Mouse (Mus musculus): Measurements from ENCODE around the gene Gm10322. TPM values are rescaled to one million over a fixed set of nuclear protein-coding genes. Genes with fewer than 3 reads are reported as not detected.

Gm10322 gene
- polyA plus RNA-seq, 1 experiment from 2014 or later, result not detected

DNA sequence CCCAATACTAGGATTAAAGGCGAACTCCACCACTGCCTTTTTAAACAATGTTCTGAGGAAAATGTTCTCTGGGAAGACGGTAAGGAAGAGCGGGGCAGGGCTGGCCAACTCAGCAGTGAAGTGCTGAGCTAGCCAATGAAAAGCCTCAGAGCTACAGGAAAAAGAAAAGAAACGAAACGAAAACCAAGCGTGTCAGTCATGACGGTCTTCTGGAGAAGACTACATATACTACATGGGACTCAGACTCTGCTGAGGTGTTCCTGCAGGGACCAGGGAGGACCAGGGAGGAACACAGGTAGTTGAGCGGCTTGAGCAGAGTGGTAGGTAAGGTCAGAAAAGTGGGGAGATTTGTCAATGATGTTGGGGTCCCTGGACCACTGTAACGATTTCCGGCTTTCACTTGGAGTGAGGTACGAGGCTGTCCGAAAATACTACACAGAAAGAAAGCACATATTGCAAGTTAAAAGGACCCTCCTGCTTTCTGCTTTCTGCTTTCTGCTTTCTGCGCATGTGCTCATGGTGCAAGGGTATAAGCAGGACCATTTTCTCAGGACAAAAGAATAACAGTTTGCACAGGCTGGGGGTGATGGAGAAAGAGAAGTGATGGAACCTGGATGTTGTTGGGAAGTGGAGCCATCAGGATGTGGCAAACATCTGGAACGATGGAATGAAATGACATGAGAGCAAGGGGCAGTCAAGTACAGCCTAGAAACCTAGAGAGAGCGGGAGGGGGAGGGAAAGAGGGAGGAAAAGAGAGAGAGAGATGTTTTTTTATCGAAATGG is 21.1 kb downstream of the Gm10322 start:
- Histone ChIP-seq H3K4me2 (peak overlapping the region; percentile 35), H3K36me3 (no peaks in the 10 kb centered on the region), H3K27ac (peak overlapping the region; percentile 42; the same call in 1 of the 2 replicates), H3K9me3 (replicated peaks) (no peaks in the 10 kb centered on the region), H3K9ac (no peak overlapping the region), H3K4me1 (peaks cover 10% of the 10 kb centered on the region), H3K27me3 (no peaks in the 10 kb centered on the region), H3K4me3 (replicated peaks) (peak overlapping the region; percentile 22)
- ATAC-seq (replicated peaks; ENCODE audit: low FRiP score), result peak; percentile 62
- WGBS, result 57% methylated on average over 16 of the region's 16 CpGs

DNA sequence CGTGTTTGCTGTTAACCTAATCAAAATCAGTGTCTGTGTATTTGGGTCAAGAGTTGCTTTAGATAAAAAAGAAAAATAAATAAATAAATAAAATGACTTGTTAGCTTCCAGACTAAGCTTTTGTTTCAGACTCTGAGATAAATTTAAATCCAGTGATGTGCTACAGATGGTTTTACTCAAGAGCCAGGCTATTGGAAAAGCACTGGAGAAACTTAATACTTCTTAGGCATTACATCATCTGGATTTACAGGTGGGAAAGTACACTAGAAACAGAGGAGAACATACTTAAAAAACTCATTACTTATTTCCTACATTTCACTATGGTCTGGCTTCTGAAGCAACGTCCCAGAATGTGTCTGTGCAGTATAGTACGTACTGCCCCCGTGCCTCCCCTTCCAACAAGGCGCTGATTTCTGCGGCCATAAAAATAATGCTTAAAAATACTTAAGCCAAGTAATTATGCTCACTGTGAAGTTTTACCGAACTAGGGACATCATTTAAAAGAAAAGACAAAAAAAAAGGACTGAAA is 21.8 kb downstream of the Gm10322 start:
- peak overlapping the region; percentile 35 for H3K4me2 ChIP-seq
- 27% methylated on average over 7 of the region's 7 CpGs for whole genome bisulfite sequencing
- no peak overlapping the region for H3K9ac ChIP-seq
- no peak overlapping the region for H3K4me3 ChIP-seq (replicated peaks)
- no peaks in the 10 kb centered on the region for H3K27me3 ChIP-seq
- no peaks in the 10 kb centered on the region for H3K9me3 ChIP-seq (replicated peaks)
- peak; percentile 56 for ATAC-seq (replicated peaks; ENCODE audit: low FRiP score)
- H3K36me3 ChIP-seq, result no peaks in the 10 kb centered on the region
- H3K4me1 ChIP-seq, result peaks cover 10% of the 10 kb centered on the region
- 0 out of 2 replicates have a peak overlapping the region, but pooled peaks have one; percentile 42 for H3K27ac ChIP-seq

DNA sequence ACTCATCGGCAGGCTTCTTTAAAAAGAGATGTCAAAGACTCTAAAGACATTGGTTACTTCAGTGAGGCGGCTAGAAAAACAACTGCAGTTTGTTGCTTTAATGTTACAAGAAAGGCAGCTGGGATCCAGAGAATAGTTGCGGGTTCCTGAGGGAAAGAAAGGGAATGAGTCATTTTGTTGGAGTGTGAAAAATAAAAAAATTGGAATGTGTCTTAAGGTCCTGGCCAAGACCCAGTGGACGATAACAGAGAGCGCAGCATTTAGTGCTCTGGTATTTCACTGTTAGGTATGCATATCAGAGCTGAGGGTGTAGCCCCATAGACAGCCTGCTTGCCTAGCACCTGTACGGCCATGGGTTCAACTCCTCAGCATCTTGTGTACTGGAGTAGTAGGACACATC is 22.7 kb downstream of the Gm10322 start:
- H3K27me3 ChIP-seq, result no peaks in the 10 kb centered on the region
- H3K4me2 ChIP-seq, result no peak overlapping the region
- H3K9me3 ChIP-seq (replicated peaks), result no peaks in the 10 kb centered on the region
- peaks cover 10% of the 10 kb centered on the region for H3K4me1 ChIP-seq
- no peak overlapping the region for H3K4me3 ChIP-seq (replicated peaks)
- no peak overlapping the region for H3K27ac ChIP-seq
- H3K9ac ChIP-seq, result no peak overlapping the region
- 68% methylated on average over 6 of the region's 6 CpGs for WGBS
- no peak for ATAC-seq (replicated peaks; ENCODE audit: low FRiP score)
- no peaks in the 10 kb centered on the region for H3K36me3 ChIP-seq

DNA sequence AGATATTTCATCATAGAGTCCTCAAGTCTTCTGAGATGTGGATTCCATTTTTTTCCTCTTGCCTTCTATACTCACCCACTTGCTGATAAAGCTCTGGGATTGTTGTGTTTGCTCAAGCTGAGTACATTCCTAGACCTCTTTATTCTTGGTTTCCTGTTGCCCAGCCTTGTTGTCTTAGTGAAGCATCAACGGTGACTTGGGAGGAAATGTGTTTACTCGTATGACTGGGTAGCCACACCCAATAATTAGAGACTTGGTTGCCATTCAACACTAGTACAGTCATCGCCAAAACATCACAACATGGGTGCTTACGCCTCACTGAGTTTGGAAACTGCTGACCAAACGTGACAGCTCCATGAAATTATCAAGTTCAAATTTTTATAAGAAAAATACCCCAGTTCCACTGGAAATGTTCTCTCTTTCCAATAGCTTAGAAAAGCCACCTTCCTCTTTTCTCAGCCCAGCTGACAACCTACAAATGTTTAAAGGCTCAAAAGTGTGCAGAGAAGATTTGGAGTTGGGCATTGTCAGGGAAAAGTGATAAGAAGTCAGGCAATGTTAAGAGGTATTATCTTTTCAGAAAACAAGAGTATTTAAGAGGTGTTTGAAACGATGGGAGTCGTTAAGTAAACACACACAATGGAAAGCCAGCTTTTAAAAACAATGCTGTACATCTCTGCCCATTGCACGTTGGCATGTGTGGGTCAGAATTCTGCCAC is 27.0 kb downstream of the Gm10322 start:
- ATAC-seq (replicated peaks; ENCODE audit: low FRiP score), result no peak
- H3K4me3 ChIP-seq (replicated peaks), result no peak overlapping the region
- H3K36me3 ChIP-seq, result no peaks in the 10 kb centered on the region
- no peak overlapping the region for H3K27ac ChIP-seq
- no peaks in the 10 kb centered on the region for H3K9me3 ChIP-seq (replicated peaks)
- H3K27me3 ChIP-seq, result no peaks in the 10 kb centered on the region
- peaks cover 5% of the 10 kb centered on the region for H3K4me1 ChIP-seq
- WGBS, result 59% methylated on average over 8 of the region's 8 CpGs
- no peak overlapping the region for H3K4me2 ChIP-seq
- H3K9ac ChIP-seq, result no peak overlapping the region

DNA sequence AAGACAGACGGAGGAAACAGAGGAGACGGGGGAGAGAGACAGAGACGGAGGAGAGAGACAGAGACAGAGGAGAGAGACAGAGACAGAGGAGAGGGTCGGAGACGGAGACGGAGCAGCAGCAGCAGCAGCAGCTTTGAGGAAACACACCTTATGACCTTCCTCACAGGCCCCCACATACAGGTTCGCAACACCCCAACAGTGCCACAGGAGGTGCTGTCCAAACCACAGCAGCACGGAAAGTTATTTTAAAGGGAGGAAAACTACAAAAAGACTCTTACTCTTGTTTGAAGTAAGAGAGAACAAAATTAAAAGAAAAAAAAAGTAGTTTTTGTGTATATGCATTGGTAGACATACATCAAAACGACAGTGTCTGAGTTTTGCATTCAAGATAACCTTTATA is 27.8 kb downstream of the Gm10322 start:
- Histone ChIP-seq H3K9me3 (replicated peaks) (no peaks in the 10 kb centered on the region), H3K27ac (no peak overlapping the region), H3K4me1 (no peaks in the 10 kb centered on the region), H3K36me3 (no peaks in the 10 kb centered on the region), H3K9ac (no peak overlapping the region), H3K4me3 (replicated peaks) (no peak overlapping the region), H3K27me3 (no peaks in the 10 kb centered on the region), H3K4me2 (no peak overlapping the region)
- 69% methylated on average over 9 of the region's 9 CpGs for WGBS
- ATAC-seq (replicated peaks; ENCODE audit: low FRiP score), result no peak

DNA sequence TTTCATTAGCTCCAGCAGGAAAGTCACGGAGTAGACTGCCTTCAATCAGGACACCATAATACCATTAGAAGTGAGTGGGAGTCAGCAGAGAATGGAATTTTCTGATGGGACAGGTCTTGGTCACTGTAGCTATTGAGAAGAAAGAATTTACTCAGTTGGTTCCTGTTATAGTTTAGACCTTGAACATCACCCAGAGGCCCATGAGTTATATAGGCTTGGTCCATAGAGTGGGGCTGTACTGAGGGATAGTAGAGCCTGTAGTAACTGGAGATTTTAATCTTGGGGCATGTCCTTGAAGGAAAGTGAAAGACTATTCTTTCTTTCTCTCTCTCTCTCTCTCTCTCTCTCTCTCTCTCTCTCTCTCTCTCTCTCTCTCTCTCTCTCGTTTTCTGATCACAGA is 28.8 kb downstream of the Gm10322 start:
- no peak for ATAC-seq (replicated peaks; ENCODE audit: low FRiP score)
- 77% methylated on average over 2 of the region's 2 CpGs for WGBS
- H3K9me3 ChIP-seq (replicated peaks), result no peaks in the 10 kb centered on the region

DNA sequence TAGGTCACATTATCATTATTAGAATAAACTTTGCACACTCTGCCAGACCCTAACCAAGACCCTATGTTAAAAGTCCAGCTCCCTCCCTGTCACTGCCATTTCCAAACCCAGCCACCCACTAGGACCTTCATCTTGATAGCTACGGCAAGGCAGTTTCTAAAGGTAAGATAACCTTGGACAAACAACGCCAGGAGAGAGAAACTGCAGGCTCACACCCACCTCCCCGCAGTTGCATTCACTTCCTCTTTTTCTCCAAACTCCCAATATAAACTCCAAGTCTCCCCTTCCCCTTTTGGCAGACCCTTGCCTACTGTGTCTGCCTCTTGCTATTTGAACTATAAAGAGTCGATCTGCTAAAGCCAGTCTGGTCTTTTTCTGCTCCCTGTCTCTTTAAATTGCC is 29.3 kb downstream of the Gm10322 start:
- WGBS, result 73% methylated on average over 4 of the region's 4 CpGs
- Histone ChIP-seq H3K36me3 (no peaks in the 10 kb centered on the region), H3K9me3 (replicated peaks) (no peaks in the 10 kb centered on the region), H3K9ac (no peak overlapping the region), H3K4me2 (no peak overlapping the region), H3K4me3 (replicated peaks) (no peak overlapping the region), H3K4me1 (no peaks in the 10 kb centered on the region), H3K27me3 (no peaks in the 10 kb centered on the region), H3K27ac (no peak overlapping the region)
- no peak for ATAC-seq (replicated peaks; ENCODE audit: low FRiP score)

More for the DNA sequence above, 28.8 kb downstream of the Gm10322 start:
- H3K4me3 ChIP-seq (replicated peaks), result no peak overlapping the region
- no peaks in the 10 kb centered on the region for H3K36me3 ChIP-seq
- H3K4me1 ChIP-seq, result no peaks in the 10 kb centered on the region
- no peak overlapping the region for H3K4me2 ChIP-seq
- H3K27me3 ChIP-seq, result no peaks in the 10 kb centered on the region
- H3K9ac ChIP-seq, result no peak overlapping the region
- H3K27ac ChIP-seq, result no peak overlapping the region

DNA sequence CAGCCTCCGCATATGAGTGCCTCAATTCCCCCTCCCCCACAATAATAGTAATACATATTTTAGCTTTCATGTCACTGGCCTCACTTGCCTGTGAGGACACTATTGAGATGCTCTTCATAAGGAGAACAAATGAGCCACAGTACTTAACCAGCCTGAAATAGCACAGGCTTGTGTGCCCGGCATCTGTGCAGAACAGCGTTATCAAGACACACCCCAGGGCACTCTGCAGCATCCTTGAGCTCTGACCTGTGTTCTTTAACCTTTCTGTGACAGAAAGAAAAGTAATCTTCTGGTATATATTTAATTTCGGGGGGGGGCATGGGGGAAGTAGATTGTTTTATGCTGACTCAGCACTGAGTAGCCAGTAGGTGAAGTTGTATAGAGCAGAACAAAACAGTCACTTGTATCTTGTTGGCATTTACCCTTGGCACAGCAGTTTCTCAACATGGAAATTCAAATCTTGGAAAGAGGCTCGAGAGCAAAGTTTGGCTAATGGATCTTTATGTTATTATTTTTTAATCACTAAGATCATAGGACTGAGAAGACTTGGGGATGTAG is 31.0 kb downstream of the Gm10322 start:
- WGBS, result 80% methylated on average over 5 of the region's 5 CpGs
- no peak overlapping the region for H3K4me2 ChIP-seq
- H3K36me3 ChIP-seq, result no peaks in the 10 kb centered on the region
- H3K9ac ChIP-seq, result no peak overlapping the region
- H3K27me3 ChIP-seq, result no peaks in the 10 kb centered on the region
- 0 out of 2 replicates have a peak, but pooled peaks cover 3% of the 10 kb centered on the region for H3K9me3 ChIP-seq (replicated peaks)
- no peak for ATAC-seq (replicated peaks; ENCODE audit: low FRiP score)
- H3K27ac ChIP-seq, result no peak overlapping the region
- no peak overlapping the region for H3K4me3 ChIP-seq (replicated peaks)
- no peaks in the 10 kb centered on the region for H3K4me1 ChIP-seq

DNA sequence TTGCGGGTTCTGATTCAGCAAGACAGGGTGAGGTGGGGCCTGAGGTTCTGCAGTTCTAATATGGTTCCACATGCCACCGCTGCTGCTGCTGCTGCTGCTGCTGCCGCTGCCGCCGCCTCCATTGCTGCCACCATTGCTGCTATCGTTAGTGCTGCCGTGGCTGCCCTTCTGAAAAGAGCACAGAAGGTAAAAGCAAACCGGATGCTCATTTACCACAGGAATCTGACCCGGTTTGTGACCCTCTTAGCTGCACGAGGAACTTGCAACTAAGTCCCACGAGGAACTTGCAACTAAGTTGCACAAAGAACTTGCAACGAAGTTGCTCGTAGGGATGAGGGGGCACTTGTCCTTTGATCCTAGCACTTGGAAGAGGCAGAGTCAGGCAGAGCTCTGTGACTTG is 40.9 kb downstream of the Gm10322 start:
- no peak for ATAC-seq (replicated peaks; ENCODE audit: low FRiP score)
- no peaks in the 10 kb centered on the region for H3K9me3 ChIP-seq (replicated peaks)
- H3K4me3 ChIP-seq (replicated peaks), result no peak overlapping the region
- no peaks in the 10 kb centered on the region for H3K36me3 ChIP-seq
- H3K27ac ChIP-seq, result no peak overlapping the region
- H3K27me3 ChIP-seq, result no peaks in the 10 kb centered on the region
- no peaks in the 10 kb centered on the region for H3K4me1 ChIP-seq
- no peak overlapping the region for H3K9ac ChIP-seq
- no peak overlapping the region for H3K4me2 ChIP-seq
- WGBS, result 80% methylated on average over 13 of the region's 13 CpGs

DNA sequence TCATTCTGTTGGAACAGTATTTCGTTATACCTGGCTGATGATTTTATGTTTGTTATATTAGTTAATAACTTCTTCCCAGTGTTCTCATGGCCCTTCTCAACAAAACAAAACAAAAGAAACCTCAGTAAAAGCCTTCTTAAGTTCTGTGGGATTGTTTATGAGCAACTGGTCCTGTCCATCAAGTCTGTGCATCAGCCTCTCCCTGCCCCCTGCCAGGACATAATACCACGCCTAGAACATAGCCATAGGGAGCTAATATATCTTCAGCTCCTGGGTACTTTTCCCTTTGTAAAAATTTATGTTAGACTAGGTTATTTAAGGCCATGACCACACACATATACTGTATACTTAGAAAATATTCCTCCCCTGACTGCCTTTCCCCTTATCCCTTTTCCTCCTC is 48.9 kb downstream of the Gm10322 start:
- Histone ChIP-seq H3K4me1 (no peaks in the 10 kb centered on the region), H3K9me3 (replicated peaks) (no peaks in the 10 kb centered on the region), H3K4me2 (no peak overlapping the region), H3K9ac (no peak overlapping the region), H3K27me3 (no peaks in the 10 kb centered on the region), H3K4me3 (replicated peaks) (no peak overlapping the region), H3K36me3 (no peaks in the 10 kb centered on the region), H3K27ac (no peak overlapping the region)
- ATAC-seq (replicated peaks; ENCODE audit: low FRiP score), result no peak
- 52% methylated on average over 2 of the region's 2 CpGs for WGBS

DNA sequence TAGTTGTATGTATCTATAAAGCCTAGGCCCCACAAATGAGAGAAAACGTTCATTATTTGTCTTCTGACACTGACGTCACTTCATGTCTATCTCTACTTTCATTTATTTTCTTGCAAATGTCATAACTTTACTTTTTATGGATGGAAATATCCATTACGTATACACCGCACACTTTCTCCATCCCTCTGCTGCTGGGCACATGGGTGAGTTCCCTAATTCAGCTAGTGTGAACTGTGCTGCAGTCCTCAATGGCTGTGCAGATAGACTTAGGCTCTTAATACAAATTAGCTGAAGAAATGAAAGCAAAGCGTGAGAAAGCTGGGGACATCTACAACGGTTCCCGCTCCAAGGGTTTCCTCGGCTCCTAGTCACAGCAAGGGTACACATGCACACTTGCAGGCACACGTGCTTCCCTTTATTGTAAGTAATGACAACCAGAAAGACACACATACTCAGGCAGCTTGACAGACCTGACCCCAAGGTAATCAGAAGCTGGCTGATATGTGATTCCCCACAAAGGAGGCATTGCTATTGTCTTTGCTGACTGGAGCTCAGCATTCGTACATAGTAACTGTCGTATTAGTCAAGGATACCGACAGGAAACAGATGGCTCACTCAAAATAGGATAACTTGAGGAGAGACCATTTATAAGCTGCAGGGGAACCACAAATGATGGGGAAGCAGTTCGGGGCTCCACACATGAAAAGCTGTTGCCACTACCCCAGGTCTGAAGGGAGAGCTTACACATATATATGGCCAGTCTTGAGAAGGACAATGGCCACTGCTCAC is 49.8 kb downstream of the Gm10322 start:
- 72% methylated on average over 13 of the region's 13 CpGs for WGBS
- H3K4me3 ChIP-seq (replicated peaks), result no peak overlapping the region
- no peak for ATAC-seq (replicated peaks; ENCODE audit: low FRiP score)

More for the DNA sequence above, 49.8 kb downstream of the Gm10322 start:
- no peaks in the 10 kb centered on the region for H3K36me3 ChIP-seq
- no peak overlapping the region for H3K4me2 ChIP-seq
- no peak overlapping the region for H3K9ac ChIP-seq
- no peaks in the 10 kb centered on the region for H3K4me1 ChIP-seq
- no peaks in the 10 kb centered on the region for H3K9me3 ChIP-seq (replicated peaks)
- H3K27me3 ChIP-seq, result no peaks in the 10 kb centered on the region
- H3K27ac ChIP-seq, result no peak overlapping the region

Data from kidney, embryonic 15.5 days (tissue).